ENCODE assay signal across 16 mouse cellular contexts in the genomic region with DNA sequence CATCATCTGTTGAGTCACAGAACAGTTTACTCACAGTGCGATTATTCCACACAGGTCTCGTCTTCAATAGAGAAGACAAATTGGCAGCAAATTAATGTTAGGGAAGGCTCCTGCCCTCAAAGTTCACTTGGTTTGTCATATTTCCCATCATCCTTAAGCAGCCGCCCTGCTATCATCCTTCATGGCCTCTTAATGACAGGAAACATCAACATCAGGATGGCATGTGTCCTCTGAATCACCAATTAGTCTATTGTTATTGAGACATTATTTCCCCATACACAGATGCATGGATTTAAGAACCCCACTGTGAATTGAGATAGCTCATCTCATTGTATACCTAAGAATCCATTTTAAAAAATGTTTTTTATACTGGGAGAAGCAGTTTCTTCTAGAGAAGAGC.
"Had no signal": no experiment of that assay in that cellular context is flagged by ENCODE, and none has a peak within 500 bp of the region (broad histone marks: within the 10 kb centered on the region; RNA-seq: fewer than 3 reads in every experiment).

No protein-coding gene starts in this region.

- DNase-seq: heart, postnatal 10 days; heart, postnatal 14 days; heart, postnatal 36 days; heart, postnatal 4 days; kidney, adult 11 months; kidney, adult 18-20 months; kidney, adult 2 months; kidney, adult 8-10 months; kidney, adult 9 months; kidney, postnatal 10 days; kidney, postnatal 14 days; kidney, postnatal 25 days; kidney, postnatal 36 days; kidney, postnatal 4 days; layer of hippocampus, adult 9-11 months; layer of hippocampus, postnatal 36 days had no signal
